ENCODE assay signal across 8 mouse cellular contexts in genomic region chr3:139075333-139076058, GRCm38 (mm10). TPM values are rescaled to one million over a fixed set of nuclear protein-coding genes. Genes with fewer than 3 reads are reported as not detected.
DNase-seq lines count a peak whose midpoint lies in the region; ATAC-seq and TF ChIP-seq lines count a peak whose summit lies in the region.

No protein-coding gene starts in this region.

- ATAC-seq in CD4-positive, CD25-positive, alpha-beta regulatory T cell, adult 4 months = peak; percentile 69
- ATAC-seq in erythroid progenitor cell, adult 5-6 weeks (replicated peaks; ENCODE audit: low FRiP score, poor library complexity, severe bottlenecking) = peak; percentile 91
- peak; percentile 98 for ATAC-seq in heart, embryonic 13.5 days (ENCODE audit: extremely low read depth, insufficient number of reproducible peaks, low FRiP score, low TSS enrichment)
- peak; percentile 96 for ATAC-seq in liver, embryonic 11.5 days (replicated peaks; ENCODE audit: low FRiP score)

- peak overlapping the region; percentile 92 for H3K9ac ChIP-seq in heart, embryonic 13.5 days
- peak overlapping the region; percentile 87 for H3K9ac ChIP-seq in liver, embryonic 11.5 days (ENCODE audit: low read depth, low read length)

- peak; percentile 95 for DNase-seq in kidney, postnatal 10 days
- peak; percentile 90 for DNase-seq in liver, embryonic 11.5 days (ENCODE audit: low spot score)
- peak; percentile 89 to 94 for DNase-seq in spleen, postnatal 4 days (ENCODE audit: low spot score in 2 of 2)

- H3K27me3 ChIP-seq in heart, embryonic 13.5 days (replicated peaks) = no peaks in the 10 kb centered on the region
- no peaks in the 10 kb centered on the region for H3K27me3 ChIP-seq in liver, embryonic 11.5 days (replicated peaks; ENCODE audit: control insufficient read depth, insufficient read depth, low read length)
- H3K27me3 ChIP-seq in myocyte (ENCODE audit: control insufficient read depth, insufficient read depth, insufficient read length) = no peaks in the 10 kb centered on the region

- peaks cover 35% of the 10 kb centered on the region for H3K79me2 ChIP-seq in myocyte (ENCODE audit: control insufficient read depth, insufficient read depth)

- whole genome bisulfite sequencing in heart, embryonic 13.5 days = under 1% methylated on average over 50 of the region's 72 CpGs
- WGBS in liver, embryonic 11.5 days = under 1% methylated on average over 67 of the region's 72 CpGs

- H3K4me2 ChIP-seq in heart, embryonic 13.5 days = peak overlapping the region; percentile 95
- H3K4me2 ChIP-seq in liver, embryonic 11.5 days = peak overlapping the region; percentile 93
- peak overlapping the region; percentile 78 for H3K4me2 ChIP-seq in myocyte (ENCODE audit: low read depth)

- H3ac ChIP-seq in myocyte (ENCODE audit: control insufficient read depth, insufficient read length) = peak overlapping the region; percentile 71

- no peaks in the 10 kb centered on the region for H3K4me1 ChIP-seq in brown adipose tissue, adult 24 weeks (ENCODE audit: control insufficient read depth, insufficient read depth, insufficient read length, low read length)
- H3K4me1 ChIP-seq in heart, embryonic 13.5 days = peaks cover 20% of the 10 kb centered on the region
- 0 out of 2 replicates have a peak, but pooled peaks cover 4% of the 10 kb centered on the region for H3K4me1 ChIP-seq in liver, embryonic 11.5 days (replicated peaks; ENCODE audit: control insufficient read depth, insufficient read depth, low read length)

- no peaks in the 10 kb centered on the region for H3K36me3 ChIP-seq in heart, embryonic 13.5 days
- H3K36me3 ChIP-seq in liver, embryonic 11.5 days (ENCODE audit: control insufficient read depth, insufficient read depth, low read length) = no peaks in the 10 kb centered on the region
- no peaks in the 10 kb centered on the region for H3K36me3 ChIP-seq in myocyte (ENCODE audit: control insufficient read depth, insufficient read depth)

- H3K27ac ChIP-seq in brown adipose tissue, adult 24 weeks (replicated peaks; ENCODE audit: low read depth, low read length) = peak overlapping the region; percentile 64
- peak overlapping the region; percentile 92 for H3K27ac ChIP-seq in heart, embryonic 13.5 days (replicated peaks)
- peak overlapping the region; percentile 87 for H3K27ac ChIP-seq in liver, embryonic 11.5 days (ENCODE audit: low read depth, low read length)

- peak; percentile 89 for TF ChIP-seq POLR2A in myocyte (IDR thresholded peaks at IDR 0.05; ENCODE audit: insufficient read length, low read depth)

- peaks cover 3% of the 10 kb centered on the region; the same call in 1 of the 2 replicates for H3K9me3 ChIP-seq in heart, embryonic 13.5 days
- H3K9me3 ChIP-seq in liver, embryonic 11.5 days (ENCODE audit: control insufficient read depth, low read length) = no peaks in the 10 kb centered on the region

- H3K4me3 ChIP-seq in brown adipose tissue, adult 24 weeks (ENCODE audit: insufficient read depth, low read depth, low read length) = peak overlapping the region; percentile 90
- H3K4me3 ChIP-seq in heart, embryonic 13.5 days = peak overlapping the region; percentile 74
- H3K4me3 ChIP-seq in liver, embryonic 11.5 days (ENCODE audit: low read depth, low read length) = peak overlapping the region; percentile 92
- H3K4me3 ChIP-seq in myocyte = peak overlapping the region; percentile 47

TF ChIP-seq in myocyte, 11 proteins besides CTCF, POLR2A, EP300 and RAD21:
- peak in 1 of 3 experiments; percentile 21 for TF ChIP-seq MYOG (IDR thresholded peaks at IDR 0.05; ENCODE audit: control insufficient read depth in 1 of 3, insufficient read depth in 1 of 3, insufficient read length in 2 of 3, low read depth in 2 of 3)
- TF ChIP-seq POLR2AphosphoS2 (IDR thresholded peaks at IDR 0.05; ENCODE audit: insufficient read length, low read depth) = peak; percentile 91
- TF ChIP-seq USF1 (IDR thresholded peaks at IDR 0.05; ENCODE audit: low read depth) = no peak
- TF ChIP-seq REST (IDR thresholded peaks at IDR 0.05; ENCODE audit: insufficient read depth, insufficient read length) = no peak
- no peak for TF ChIP-seq SRF (IDR thresholded peaks at IDR 0.05; ENCODE audit: control insufficient read depth, insufficient read length, low read depth)
- TF ChIP-seq TCF3 (IDR thresholded peaks at IDR 0.05; ENCODE audit: insufficient read length, low read depth) = no peak
- no peak for TF ChIP-seq MAX (IDR thresholded peaks at IDR 0.05; ENCODE audit: low read depth)
- TF ChIP-seq TCF12 (IDR thresholded peaks at IDR 0.05; ENCODE audit: insufficient read depth, poor library complexity, severe bottlenecking) = no peak
- TF ChIP-seq CEBPB (IDR thresholded peaks at IDR 0.05; ENCODE audit: insufficient read depth, poor library complexity, severe bottlenecking) = no peak
- TF ChIP-seq MYOD1 (IDR thresholded peaks at IDR 0.05; ENCODE audit: control insufficient read depth in 1 of 3, insufficient read length in 2 of 3, low read depth in 2 of 3) = peak in 1 of 3 experiments; percentile 5
- no peak for TF ChIP-seq E2F4 (IDR thresholded peaks at IDR 0.05; ENCODE audit: insufficient read depth)

RNA-seq across cellular contexts. Expression of gene Rap1gds1, which starts 0.5 kb away (rescaled TPM):
- polyA plus RNA-seq in CD4-positive, CD25-positive, alpha-beta regulatory T cell, adult 4 months (2017; shearing (Covaris generic)) = 10 to 100 TPM; 80.3 to 82.9 TPM
- 38.2 and 39.8 TPM in 2 replicates for polyA plus RNA-seq in brown adipose tissue, adult 24 weeks (2012; ENCODE audit: insufficient read depth, insufficient read length, missing spikeins)
- total RNA-seq in erythroid progenitor cell, adult 5-6 weeks (2015; ENCODE audit: low replicate concordance) = 18.9 and 20.5 TPM in 2 replicates
- 8.9 and 15.7 TPM in 2 replicates for total RNA-seq in erythroid progenitor cell, adult 5-6 weeks (2017; ENCODE audit: low replicate concordance)
- polyA plus RNA-seq in heart, embryonic 13.5 days (2015; fragmentation: Nextera tagmentation; extraction: Ambion mirVana) = 48.3 and 48.5 TPM in 2 replicates
- polyA plus RNA-seq in liver, embryonic 11.5 days (2014; fragmentation: Nextera tagmentation; extraction: Ambion mirVana) = 44.1 and 50.0 TPM in 2 replicates
- polyA plus RNA-seq in myocyte (2012; fragmentation: generic; extraction: Trizol) = 40.1 TPM

Comparison
In these comparisons a context has a peak if more than half of its experiments do, and no peak if none do; other contexts are left out.
1. Peak in every context shown above with its lines: DNase-seq, ATAC-seq, H3K4me3 ChIP-seq and H3K27ac ChIP-seq.